Mouse (Mus musculus): ENCODE data around the gene Map2k7. TPM values are rescaled to one million over a fixed set of nuclear protein-coding genes. Genes with fewer than 3 reads are reported as not detected.

Gene Map2k7
- polyA plus RNA-seq, 1 experiment from 2014 or later: 9.5 TPM

DNA sequence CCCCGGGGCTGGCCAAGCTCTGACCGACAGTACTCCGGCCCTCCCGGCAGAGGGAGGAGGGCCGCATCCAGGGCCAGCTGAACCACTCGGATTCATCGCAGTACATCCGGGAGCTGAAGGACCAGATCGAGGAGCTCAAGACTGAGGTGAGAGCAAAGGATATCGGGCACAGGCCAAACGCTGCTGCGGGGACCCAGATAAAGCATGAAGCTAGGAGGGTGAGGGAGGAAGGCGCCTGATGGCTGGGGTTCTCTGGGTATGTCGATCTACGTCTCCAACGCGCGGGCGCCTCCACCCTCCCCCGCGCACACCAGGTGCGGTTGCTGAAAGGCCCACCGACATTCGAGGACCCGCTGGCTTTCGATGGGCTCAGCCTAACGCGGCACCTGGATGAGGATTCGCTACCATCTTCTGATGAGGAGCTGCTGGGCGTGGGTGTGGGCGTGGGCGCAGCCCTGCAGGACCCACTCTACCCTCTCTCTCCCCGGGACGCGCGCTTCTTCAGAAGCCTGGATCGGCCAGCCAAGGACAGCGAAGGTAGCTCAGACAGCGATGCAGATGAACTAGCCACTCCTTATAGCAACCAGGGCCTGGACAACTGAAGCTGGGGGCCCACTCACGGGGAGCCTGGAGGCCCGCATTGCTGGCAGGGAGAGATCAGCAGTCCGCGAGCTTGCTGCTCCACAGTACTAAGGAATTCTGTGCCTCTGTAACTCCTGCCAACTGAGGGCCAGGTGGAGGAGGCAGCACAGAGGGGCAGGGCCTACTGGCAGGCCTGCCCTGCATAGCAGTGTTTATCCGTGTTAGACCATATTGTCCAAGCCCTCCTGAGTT is 32.1 kb upstream of the Map2k7 start:
- Histone ChIP-seq H3K4me2 (ENCODE audit: low read depth, low read length) (peak overlapping the region; percentile 28), H3K27me3 (ENCODE audit: control insufficient read depth, insufficient read depth, low read depth, low read length) (peaks cover 21% of the 10 kb centered on the region), H3K4me3 (ENCODE audit: low read depth, low read length) (peak overlapping the region; percentile 17), H3K4me1 (ENCODE audit: control insufficient read depth, low read depth, low read length) (peaks cover 11% of the 10 kb centered on the region), H3K9ac (ENCODE audit: low read depth, low read length) (no peak overlapping the region), H3K36me3 (ENCODE audit: control insufficient read depth, insufficient read depth) (no peaks in the 10 kb centered on the region), H3K27ac (ENCODE audit: low read length) (no peak overlapping the region), H3K9me3 (replicated peaks; ENCODE audit: control insufficient read depth, low read length) (no peaks in the 10 kb centered on the region)
- ATAC-seq (ENCODE audit: low read depth): peak; percentile 32
- WGBS (ENCODE audit: insufficient replicate concordance): 16% methylated on average over 44 of the region's 44 CpGs

DNA sequence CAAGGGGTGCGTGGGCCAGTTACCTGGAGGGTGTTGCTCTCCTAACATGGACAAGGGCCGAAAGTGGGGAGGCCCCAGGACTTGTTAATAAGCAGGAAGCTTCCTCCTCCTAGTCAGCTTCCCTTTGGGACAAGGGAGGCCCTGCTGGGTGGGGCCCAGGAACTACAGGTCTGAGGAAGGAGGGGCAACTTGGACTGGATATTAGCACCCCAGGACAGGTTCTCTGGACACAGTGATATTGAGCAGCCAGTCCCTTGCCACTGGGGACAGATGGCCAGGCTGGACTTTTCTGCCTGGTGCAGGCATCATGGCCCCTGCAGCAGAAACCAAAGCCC is 31.6 kb upstream of the Map2k7 start:
- peak overlapping the region; percentile 28; the same call in 1 of the 2 replicates for H3K4me2 ChIP-seq (ENCODE audit: low read depth, low read length)
- no peaks in the 10 kb centered on the region for H3K9me3 ChIP-seq (replicated peaks; ENCODE audit: control insufficient read depth, low read length)
- no peak overlapping the region for H3K27ac ChIP-seq (ENCODE audit: low read length)
- no peak overlapping the region for H3K9ac ChIP-seq (ENCODE audit: low read depth, low read length)
- no peaks in the 10 kb centered on the region for H3K36me3 ChIP-seq (ENCODE audit: control insufficient read depth, insufficient read depth)
- H3K27me3 ChIP-seq (ENCODE audit: control insufficient read depth, insufficient read depth, low read depth, low read length): peaks cover 21% of the 10 kb centered on the region
- no peak for ATAC-seq (ENCODE audit: low read depth)
- peaks cover 11% of the 10 kb centered on the region for H3K4me1 ChIP-seq (ENCODE audit: control insufficient read depth, low read depth, low read length)
- 43% methylated on average over 2 of the region's 2 CpGs for WGBS (ENCODE audit: insufficient replicate concordance)
- H3K4me3 ChIP-seq (ENCODE audit: low read depth, low read length): no peak overlapping the region

DNA sequence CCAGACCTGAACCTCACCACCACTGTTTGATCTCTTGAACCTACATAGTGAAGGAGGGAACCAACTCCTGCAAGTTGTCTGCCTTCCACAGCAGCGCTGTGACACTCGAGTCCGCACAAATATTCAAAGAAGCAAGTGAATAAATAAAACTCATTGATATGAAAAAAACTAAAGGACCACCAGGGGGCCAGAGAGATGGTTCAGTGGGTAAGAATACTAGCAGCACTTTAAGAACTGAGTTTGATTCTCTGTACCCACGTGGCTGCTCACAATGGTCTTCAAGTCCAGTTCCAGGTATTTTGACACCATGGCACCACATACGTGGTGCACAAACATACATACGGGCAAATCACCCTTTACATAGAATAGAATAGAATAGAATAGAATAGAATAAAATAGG is 27.4 kb upstream of the Map2k7 start:
- Histone ChIP-seq H3K4me2 (ENCODE audit: low read depth, low read length) (no peak overlapping the region), H3K27ac (ENCODE audit: low read length) (no peak overlapping the region), H3K9ac (ENCODE audit: low read depth, low read length) (no peak overlapping the region), H3K27me3 (ENCODE audit: control insufficient read depth, insufficient read depth, low read depth, low read length) (peaks cover 33% of the 10 kb centered on the region), H3K36me3 (ENCODE audit: control insufficient read depth, insufficient read depth) (no peaks in the 10 kb centered on the region), H3K4me3 (ENCODE audit: low read depth, low read length) (no peak overlapping the region), H3K4me1 (ENCODE audit: control insufficient read depth, low read depth, low read length) (peaks cover 27% of the 10 kb centered on the region), H3K9me3 (replicated peaks; ENCODE audit: control insufficient read depth, low read length) (no peaks in the 10 kb centered on the region)
- WGBS (ENCODE audit: insufficient replicate concordance): 65% methylated on average over 6 of the region's 6 CpGs
- no peak for ATAC-seq (ENCODE audit: low read depth)

DNA sequence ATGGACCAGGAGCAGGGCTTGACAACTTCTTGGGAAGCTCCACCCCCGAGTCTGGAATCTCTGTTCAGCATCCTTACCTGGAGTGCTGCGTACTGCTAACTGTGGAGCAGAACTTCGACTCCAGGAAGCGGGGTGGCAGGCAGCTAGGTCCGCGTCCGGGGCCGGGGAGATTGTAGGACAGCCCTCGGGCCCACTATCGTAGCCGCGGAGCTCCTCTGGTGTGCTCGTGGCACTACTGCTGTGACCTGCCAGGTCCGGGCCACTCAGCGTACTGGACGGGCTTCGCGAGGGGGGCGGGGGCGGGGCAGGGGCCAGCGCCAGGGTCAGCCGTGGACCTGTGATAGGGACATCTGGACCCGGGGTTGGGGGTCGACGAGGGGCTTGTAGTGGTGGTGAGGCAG is 25.7 kb upstream of the Map2k7 start:
- Histone ChIP-seq H3K9ac (ENCODE audit: low read depth, low read length) (no peak overlapping the region; the same call in 1 of the 2 replicates), H3K4me3 (ENCODE audit: low read depth, low read length) (peak overlapping the region; percentile 48), H3K27ac (ENCODE audit: low read length) (peak overlapping the region; percentile 18; the same call in 1 of the 2 replicates), H3K36me3 (ENCODE audit: control insufficient read depth, insufficient read depth) (no peaks in the 10 kb centered on the region), H3K9me3 (replicated peaks; ENCODE audit: control insufficient read depth, low read length) (no peaks in the 10 kb centered on the region), H3K4me2 (ENCODE audit: low read depth, low read length) (peak overlapping the region; percentile 66), H3K4me1 (ENCODE audit: control insufficient read depth, low read depth, low read length) (peaks cover 23% of the 10 kb centered on the region), H3K27me3 (ENCODE audit: control insufficient read depth, insufficient read depth, low read depth, low read length) (peaks cover 45% of the 10 kb centered on the region)
- no peak for ATAC-seq (ENCODE audit: low read depth)
- WGBS (ENCODE audit: insufficient replicate concordance): 1% methylated on average over 24 of the region's 25 CpGs

DNA sequence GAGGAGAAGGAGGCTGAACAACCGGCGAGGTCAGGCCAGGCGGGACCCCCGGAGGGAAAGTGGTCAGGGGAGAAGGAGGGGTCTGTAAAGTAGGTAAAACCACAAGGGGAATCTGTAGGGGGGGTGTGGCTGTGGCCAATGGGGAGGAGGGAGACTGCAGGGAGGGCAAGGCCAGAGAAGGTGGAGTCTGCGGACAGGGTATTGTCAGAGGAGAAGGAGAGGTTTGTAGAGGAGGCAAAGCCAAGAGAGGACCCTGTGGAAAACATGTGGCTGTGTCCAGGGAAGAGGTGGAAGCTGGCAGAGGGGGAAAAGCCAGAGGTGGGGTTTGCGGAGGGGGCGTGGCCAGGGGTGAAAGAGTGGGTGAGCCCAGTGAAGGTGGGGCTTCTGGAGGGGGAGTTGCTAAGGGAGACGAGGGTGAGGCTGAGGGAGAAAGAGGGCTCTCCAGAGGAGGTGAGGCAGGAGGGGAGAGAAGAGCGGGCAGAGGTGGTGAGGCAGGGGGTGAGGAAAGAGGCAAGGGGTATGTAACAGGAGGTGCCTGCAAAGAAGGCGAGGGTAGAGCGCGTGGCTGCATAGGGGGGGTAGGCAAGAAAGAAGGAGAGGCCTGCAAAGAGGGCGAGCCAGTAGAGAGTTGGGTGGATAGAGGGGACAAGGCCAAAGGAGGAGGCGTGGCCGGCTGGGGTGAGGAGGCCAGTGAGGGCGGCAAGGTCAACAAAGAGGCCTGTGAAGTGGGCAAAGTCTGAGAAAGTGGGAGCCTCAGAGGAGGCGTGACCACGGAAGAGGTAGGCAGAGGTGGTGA is 25.1 kb upstream of the Map2k7 start:
- under 1% methylated on average over 18 of the region's 18 CpGs for WGBS (ENCODE audit: insufficient replicate concordance)
- ATAC-seq (ENCODE audit: low read depth): peak; percentile 73
- Histone ChIP-seq H3K27me3 (ENCODE audit: control insufficient read depth, insufficient read depth, low read depth, low read length) (peaks cover 49% of the 10 kb centered on the region), H3K9me3 (replicated peaks; ENCODE audit: control insufficient read depth, low read length) (no peaks in the 10 kb centered on the region), H3K4me1 (ENCODE audit: control insufficient read depth, low read depth, low read length) (peaks cover 23% of the 10 kb centered on the region), H3K4me3 (ENCODE audit: low read depth, low read length) (peak overlapping the region; percentile 48), H3K36me3 (ENCODE audit: control insufficient read depth, insufficient read depth) (no peaks in the 10 kb centered on the region), H3K4me2 (ENCODE audit: low read depth, low read length) (peak overlapping the region; percentile 66), H3K27ac (ENCODE audit: low read length) (peak overlapping the region; percentile 66), H3K9ac (ENCODE audit: low read depth, low read length) (no peak overlapping the region; the same call in 1 of the 2 replicates)

DNA sequence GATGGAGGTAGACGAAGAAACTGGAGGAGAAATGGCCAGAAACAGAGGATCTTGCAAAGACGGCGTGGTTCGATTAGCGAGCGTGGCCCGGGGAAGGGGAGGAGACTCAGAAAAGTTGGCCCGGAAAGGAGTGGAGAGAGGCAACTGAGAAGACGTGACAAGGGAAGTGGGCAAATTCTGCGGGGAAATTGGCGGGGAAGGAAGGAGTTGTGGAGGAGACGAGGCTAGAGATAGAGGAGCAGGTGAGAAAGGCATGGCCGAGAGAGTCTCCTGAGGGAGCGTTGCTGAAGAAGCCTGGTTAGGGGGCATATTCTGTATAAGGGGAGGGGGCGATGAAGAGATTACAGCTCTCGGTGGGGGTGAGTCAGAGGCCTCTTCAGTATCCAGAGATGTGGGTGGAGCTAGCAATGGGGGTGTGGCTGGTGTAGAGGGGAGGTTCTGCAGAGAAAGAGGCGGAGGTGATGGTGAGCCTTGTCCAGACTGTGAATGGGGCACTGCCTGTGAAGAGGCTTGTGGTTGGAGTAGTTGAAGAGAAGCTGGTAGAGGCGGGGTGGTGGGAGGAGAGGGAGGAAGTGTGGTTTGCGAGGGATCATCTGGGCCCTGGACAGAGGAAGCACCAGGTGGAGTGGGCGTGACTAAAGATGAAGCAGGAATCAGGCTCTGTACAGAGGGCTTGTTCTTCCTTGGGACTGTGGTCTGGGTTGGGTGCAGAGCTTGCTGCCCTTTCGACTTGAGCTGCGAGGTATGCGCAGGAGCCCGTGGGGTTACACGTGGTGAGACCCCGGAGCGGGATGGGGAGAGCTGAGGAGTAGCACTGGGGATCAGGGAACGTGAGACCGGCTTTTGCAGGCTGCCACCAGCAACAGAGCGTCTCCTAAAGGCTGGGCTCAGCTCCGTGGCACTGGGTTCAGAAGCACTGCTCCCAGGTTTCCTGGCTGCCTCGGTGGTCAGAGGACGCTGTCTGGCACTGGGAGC is 24.2 kb upstream of the Map2k7 start:
- peak overlapping the region; percentile 66 for H3K27ac ChIP-seq (ENCODE audit: low read length)
- WGBS (ENCODE audit: insufficient replicate concordance): 2% methylated on average over 33 of the region's 33 CpGs
- peak; percentile 74 for ATAC-seq (ENCODE audit: low read depth)
- H3K27me3 ChIP-seq (ENCODE audit: control insufficient read depth, insufficient read depth, low read depth, low read length): peaks cover 49% of the 10 kb centered on the region
- H3K4me1 ChIP-seq (ENCODE audit: control insufficient read depth, low read depth, low read length): peaks cover 23% of the 10 kb centered on the region
- peak overlapping the region; percentile 48 for H3K4me3 ChIP-seq (ENCODE audit: low read depth, low read length)
- H3K9me3 ChIP-seq (replicated peaks; ENCODE audit: control insufficient read depth, low read length): no peaks in the 10 kb centered on the region
- H3K9ac ChIP-seq (ENCODE audit: low read depth, low read length): no peak overlapping the region
- peak overlapping the region; percentile 66 for H3K4me2 ChIP-seq (ENCODE audit: low read depth, low read length)
- no peaks in the 10 kb centered on the region for H3K36me3 ChIP-seq (ENCODE audit: control insufficient read depth, insufficient read depth)

DNA sequence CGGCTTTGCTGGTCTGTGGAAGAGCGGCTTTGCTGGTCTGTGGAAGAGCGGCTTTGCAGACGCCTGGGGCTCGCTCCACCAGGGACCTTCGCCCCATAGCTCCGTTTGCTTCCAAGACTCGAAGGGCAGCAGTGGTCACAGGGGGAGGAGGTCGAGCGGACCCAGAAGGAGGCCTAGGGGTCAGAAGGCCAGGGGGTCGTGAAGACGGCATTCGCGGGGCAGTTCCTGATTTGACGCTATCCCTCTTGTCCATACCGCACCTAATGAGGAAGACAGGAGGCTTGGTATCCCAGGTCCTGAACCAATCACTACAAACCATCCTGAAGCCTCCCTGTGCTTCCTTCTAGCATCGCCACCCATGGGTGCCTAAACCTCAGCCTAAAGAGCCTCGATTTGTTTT is 22.2 kb upstream of the Map2k7 start:
- 18% methylated on average over 18 of the region's 18 CpGs for WGBS (ENCODE audit: insufficient replicate concordance)
- Histone ChIP-seq H3K9ac (ENCODE audit: low read depth, low read length) (no peak overlapping the region), H3K27ac (ENCODE audit: low read length) (no peak overlapping the region), H3K27me3 (ENCODE audit: control insufficient read depth, insufficient read depth, low read depth, low read length) (peaks cover 49% of the 10 kb centered on the region), H3K4me1 (ENCODE audit: control insufficient read depth, low read depth, low read length) (peaks cover 23% of the 10 kb centered on the region), H3K4me2 (ENCODE audit: low read depth, low read length) (peak overlapping the region; percentile 65), H3K9me3 (replicated peaks; ENCODE audit: control insufficient read depth, low read length) (no peaks in the 10 kb centered on the region), H3K36me3 (ENCODE audit: control insufficient read depth, insufficient read depth) (no peaks in the 10 kb centered on the region), H3K4me3 (ENCODE audit: low read depth, low read length) (no peak overlapping the region)
- ATAC-seq (ENCODE audit: low read depth): no peak

DNA sequence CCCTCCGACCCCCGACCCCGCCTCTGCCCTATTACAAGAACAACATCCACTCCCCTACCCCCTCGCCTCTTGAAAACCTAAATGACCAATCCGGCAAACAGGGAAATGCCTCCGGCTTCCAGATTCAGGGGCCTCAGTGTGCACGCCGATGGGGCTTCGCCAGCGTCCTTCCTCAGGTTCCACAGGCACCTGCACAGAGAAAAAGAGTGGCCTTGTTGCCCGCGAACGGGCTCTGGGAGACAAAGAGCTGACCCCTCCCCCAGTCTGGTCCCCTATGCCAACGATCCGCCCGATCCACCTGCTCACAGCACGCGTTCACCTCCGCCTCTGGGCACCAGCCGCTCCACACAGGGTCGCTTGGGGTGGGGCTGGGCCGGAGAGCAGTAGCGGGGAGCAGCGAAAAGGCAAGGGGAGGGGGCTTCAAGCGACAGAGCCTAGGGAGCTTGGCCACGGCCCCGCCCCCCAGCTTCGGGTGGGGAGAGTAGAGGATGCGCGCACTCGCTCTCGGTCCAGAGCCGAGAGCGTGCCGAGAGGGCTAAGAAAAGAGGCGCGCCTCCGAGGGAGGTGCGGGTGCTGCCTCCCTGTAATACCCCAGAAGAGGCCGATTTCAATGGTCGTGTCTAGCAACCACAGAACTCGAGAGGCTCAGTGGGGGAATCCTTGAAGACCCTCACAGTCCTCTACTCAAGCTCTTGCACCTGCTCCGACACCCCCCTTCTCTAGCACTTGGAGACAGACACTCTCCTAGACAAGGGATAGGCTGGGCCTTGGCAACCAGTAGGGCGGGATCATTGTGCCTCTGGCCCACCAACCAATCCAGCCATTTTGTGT is 21.5 kb upstream of the Map2k7 start, which contains the start of gene Prr36:
TSS of gene Prr36 (minus strand) at position 669 of the 831 bp plus-strand sequence.
- ATAC-seq (ENCODE audit: low read depth): no peak
- H3K9me3 ChIP-seq (replicated peaks; ENCODE audit: control insufficient read depth, low read length): no peaks in the 10 kb centered on the region
- peaks cover 49% of the 10 kb centered on the region for H3K27me3 ChIP-seq (ENCODE audit: control insufficient read depth, insufficient read depth, low read depth, low read length)
- no peak within 1 kb of the TSS for H3K9ac ChIP-seq (ENCODE audit: low read depth, low read length)
- no peak within 1 kb of the TSS for H3K27ac ChIP-seq (ENCODE audit: low read length)
- WGBS (ENCODE audit: insufficient replicate concordance): 3% methylated on average over 44 of the region's 44 CpGs
- peak within 1 kb of the TSS; percentile 65 for H3K4me2 ChIP-seq (ENCODE audit: low read depth, low read length)
- no peaks in the 10 kb centered on the region for H3K36me3 ChIP-seq (ENCODE audit: control insufficient read depth, insufficient read depth)
- H3K4me1 ChIP-seq (ENCODE audit: control insufficient read depth, low read depth, low read length): peaks cover 23% of the 10 kb centered on the region
- peak within 1 kb of the TSS; percentile 45 for H3K4me3 ChIP-seq (ENCODE audit: low read depth, low read length)
